ENCODE assay signal across 21 mouse cellular contexts in the genomic region with DNA sequence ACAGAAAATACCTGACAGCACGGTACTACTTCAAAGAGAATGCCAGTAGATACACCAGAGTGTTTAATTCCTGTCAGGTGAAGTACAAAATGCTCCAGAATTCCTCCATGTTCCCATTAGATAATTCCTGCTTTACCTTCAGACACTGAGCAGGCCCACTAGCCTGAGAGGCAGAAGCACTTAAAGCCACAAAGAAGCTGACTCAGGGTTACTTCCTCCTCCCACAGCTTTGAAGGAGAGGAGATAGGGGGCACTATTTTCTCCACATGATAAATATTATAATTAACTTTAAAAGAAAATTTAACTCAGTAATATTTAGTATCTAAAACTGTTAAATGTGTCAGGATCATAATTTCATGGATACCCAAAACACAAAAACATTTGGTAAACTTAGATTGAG.
"Had no signal": no experiment of that assay in that cellular context is flagged by ENCODE, and none has a peak within 500 bp of the region (broad histone marks: within the 10 kb centered on the region; RNA-seq: fewer than 3 reads in every experiment).

No protein-coding gene starts in this region.

- H3K4me2 ChIP-seq: limb, embryonic 12.5 days; limb, embryonic 15.5 days; liver, embryonic 11.5 days; lung, embryonic 14.5 days; midbrain, embryonic 11.5 days; neural tube, embryonic 12.5 days; neural tube, embryonic 15.5 days; stomach, embryonic 15.5 days had no signal

- H3K36me3 ChIP-seq: stomach, embryonic 15.5 days had no signal

- H3K27me3 ChIP-seq: limb, embryonic 12.5 days; limb, embryonic 15.5 days; neural tube, embryonic 12.5 days; neural tube, embryonic 15.5 days; stomach, embryonic 15.5 days had no signal

- H3K9me3 ChIP-seq: limb, embryonic 12.5 days; limb, embryonic 15.5 days; neural tube, embryonic 12.5 days; neural tube, embryonic 15.5 days; stomach, embryonic 15.5 days had no signal

- ATAC-seq: liver, postnatal 0 days had no signal

- H3K27ac ChIP-seq: limb, embryonic 12.5 days; limb, embryonic 15.5 days; liver, embryonic 14.5 days; neural tube, embryonic 12.5 days; neural tube, embryonic 15.5 days; stomach, embryonic 15.5 days had no signal

- H3K9ac ChIP-seq: limb, embryonic 12.5 days; limb, embryonic 15.5 days; liver, embryonic 14.5 days; liver, postnatal 0 days; lung, embryonic 14.5 days; neural tube, embryonic 12.5 days; neural tube, embryonic 15.5 days; stomach, embryonic 15.5 days had no signal

- H3K4me3 ChIP-seq: limb, embryonic 12.5 days; limb, embryonic 15.5 days; neural tube, embryonic 12.5 days; neural tube, embryonic 15.5 days; stomach, embryonic 15.5 days had no signal

- H3K4me1 ChIP-seq: limb, embryonic 12.5 days; limb, embryonic 15.5 days; neural tube, embryonic 12.5 days; neural tube, embryonic 15.5 days; stomach, embryonic 15.5 days had no signal

- DNase-seq: kidney, adult 11 months; kidney, adult 8-10 months; kidney, postnatal 14 days; kidney, postnatal 4 days; left cerebral cortex, postnatal 4 days; liver, postnatal 0 days; lung, embryonic 14.5 days; lung, postnatal 14 days; midbrain, embryonic 14.5 days; right cerebral cortex, adult 18-20 months; right cerebral cortex, postnatal 14 days; right cerebral cortex, postnatal 4 days; thymus, postnatal 25 days had no signal
